Mouse (Mus musculus) hindbrain, embryonic 11.5 days (tissue): ENCODE results near the gene Zfp592. TPM values are rescaled to one million over a fixed set of nuclear protein-coding genes. Genes with fewer than 3 reads are reported as not detected.

ENCODE experiments used
- ATAC-seq: fragments of 200-750 bp; cut with Nextera tagmentation; 2 replicates; pipeline ENCODE4 v1.8.0; 2017; ENCODE audit warnings: mild to moderate bottlenecking, moderate TSS enrichment, moderate library complexity; ENCODE audit not compliant: low FRiP score
- DNase-seq: peaks from one replicate; pipeline ENCODE4 v3.0.0-alpha.2; 2015; ENCODE audit warnings: low spot score
- H3K27ac ChIP-seq: fragments of 300-500 bp; sonication (generic); 2 replicates; pipeline ENCODE4 v1.5.1; 2014; ENCODE audit warnings: mild to moderate bottlenecking, low read depth, low read length
- H3K27me3 ChIP-seq: fragments of 300-500 bp; sonication (generic); 2 replicates; pipeline ENCODE4 v1.6.1; 2014; ENCODE audit warnings: mild to moderate bottlenecking, low read length, moderate library complexity, mixed read lengths; ENCODE audit not compliant: control insufficient read depth, insufficient read depth
- H3K36me3 ChIP-seq: fragments of 300-500 bp; sonication (generic); 2 replicates; pipeline ENCODE4 v1.6.1; 2014; ENCODE audit warnings: mild to moderate bottlenecking, low read length, moderate library complexity, mixed read lengths; ENCODE audit not compliant: control insufficient read depth, insufficient read depth
- H3K4me1 ChIP-seq: fragments of 300-500 bp; sonication (generic); replicated peaks from 2 replicates; pipeline ENCODE4 v1.6.1; 2014; ENCODE audit warnings: low read length, mixed read lengths; ENCODE audit not compliant: control insufficient read depth, insufficient read depth
- H3K4me2 ChIP-seq: fragments of 300-500 bp; sonication (generic); replicated peaks from 2 replicates; pipeline ENCODE4 v1.6.1; 2014; ENCODE audit warnings: mild to moderate bottlenecking, low read depth, low read length
- H3K4me3 ChIP-seq: fragments of 300-500 bp; sonication (generic); 2 replicates; pipeline ENCODE4 v1.5.1; 2014; ENCODE audit warnings: low read depth, low read length
- H3K9ac ChIP-seq: fragments of 300-500 bp; sonication (generic); 2 replicates; pipeline ENCODE4 v1.6.1; 2014; ENCODE audit warnings: low read depth, low read length
- H3K9me3 ChIP-seq: fragments of 300-500 bp; sonication (generic); 2 replicates; pipeline ENCODE4 v1.6.1; 2016; ENCODE audit warnings: low read length; ENCODE audit not compliant: control insufficient read depth
- whole genome bisulfite sequencing: fragments of 180-500 bp; shearing (Covaris S2); extraction: QIAGEN DNeasy Blood & Tissue Kit; methylation state at CpG from one replicate; pipeline ENCODE4 v1.1.7; 2014; 5-methylcytosine and 5-hydroxymethylcytosine counted together
- polyA plus RNA-seq: library from polyadenylated mRNA; unstranded; fragments of >200 nt; fragmentation: Nextera tagmentation; extraction: Ambion mirVana; gene quantifications from 2 replicates; pipeline ENCODE4 v1.2.1, GENCODE M21; 2014

The Zfp592 gene
- polyA plus RNA-seq, 1 experiment from 2014 or later, result 12.2 TPM

DNA sequence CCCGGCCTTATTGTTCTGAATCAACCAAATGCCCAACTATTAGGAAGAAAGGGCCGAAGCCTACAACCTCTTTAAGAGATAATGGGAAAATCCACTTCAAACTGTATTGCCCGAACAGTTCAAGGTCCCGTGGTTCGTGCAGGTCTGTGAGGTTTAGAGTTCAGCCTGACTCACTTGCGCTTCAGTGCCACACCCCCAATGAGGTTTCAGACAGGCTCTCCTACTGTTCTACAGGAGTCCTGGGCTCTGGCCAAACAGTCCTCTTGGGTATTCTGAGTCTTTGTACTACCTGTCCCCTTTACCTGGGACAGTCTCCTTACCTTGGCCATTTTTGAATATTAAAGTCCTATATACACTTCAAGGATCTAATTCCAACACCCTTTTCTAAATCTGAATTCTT lies 3.2 kb upstream of the Zfp592 start:
- no peak overlapping the region for H3K27ac ChIP-seq
- H3K36me3 ChIP-seq, result no peaks in the 10 kb centered on the region
- WGBS, result 95% methylated on average over 6 of the region's 6 CpGs
- no peak overlapping the region for H3K4me3 ChIP-seq
- H3K9ac ChIP-seq, result no peak overlapping the region
- ATAC-seq (no peak), DNase-seq (no peak)
- H3K4me1 ChIP-seq, result peaks cover 2% of the 10 kb centered on the region
- H3K27me3 ChIP-seq, result no peaks in the 10 kb centered on the region
- no peaks in the 10 kb centered on the region for H3K9me3 ChIP-seq
- H3K4me2 ChIP-seq, result no peak overlapping the region

DNA sequence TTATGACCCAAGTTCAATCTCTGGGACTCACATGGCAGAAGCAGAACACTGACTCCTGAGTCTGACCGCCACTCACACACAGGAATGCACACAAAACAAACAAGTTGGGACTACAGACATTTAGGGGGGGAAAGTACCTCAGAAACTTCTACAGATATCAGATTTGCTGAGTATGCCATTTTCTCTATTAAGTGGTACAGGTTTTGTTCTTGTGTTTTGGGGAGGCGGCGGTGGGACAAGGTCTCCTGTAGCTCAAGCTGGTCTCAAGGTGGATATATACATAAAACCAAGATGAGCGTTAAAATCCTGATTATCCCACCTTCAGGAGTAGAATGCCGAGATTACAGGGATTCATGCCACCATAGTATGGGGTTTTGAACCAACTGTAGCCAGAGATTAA lies 1.9 kb upstream of the Zfp592 start:
- Histone ChIP-seq H3K9ac (no peak overlapping the region), H3K27ac (no peak overlapping the region), H3K4me3 (no peak overlapping the region), H3K27me3 (no peaks in the 10 kb centered on the region), H3K4me1 (peaks cover 2% of the 10 kb centered on the region), H3K36me3 (no peaks in the 10 kb centered on the region), H3K9me3 (no peaks in the 10 kb centered on the region), H3K4me2 (peak overlapping the region; percentile 91; the same call in 1 of the 2 replicates)
- WGBS, result 96% methylated on average over 5 of the region's 5 CpGs
- DNase-seq (no peak), ATAC-seq (no peak)

DNA sequence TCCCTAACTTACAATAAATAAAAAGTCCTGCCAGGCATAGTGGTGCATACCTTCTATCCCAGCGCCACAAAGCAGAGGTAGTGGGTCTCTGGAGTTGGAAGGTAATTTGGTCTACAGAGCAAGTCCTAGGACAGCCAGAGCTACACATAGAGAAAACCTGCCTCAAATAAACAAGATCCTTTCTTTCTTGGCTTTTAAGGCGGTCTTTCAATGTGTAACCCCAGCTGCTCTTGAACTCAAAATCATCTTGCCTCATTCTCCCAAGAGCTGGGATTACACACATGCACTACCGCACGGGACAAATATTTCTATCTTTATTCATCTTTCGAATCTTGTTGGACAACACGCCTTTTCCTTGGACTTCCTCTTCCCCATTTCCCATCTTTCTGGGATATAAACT lies 1.4 kb upstream of the Zfp592 start:
- Histone ChIP-seq H3K4me2 (peak overlapping the region; percentile 91), H3K27ac (no peak overlapping the region), H3K4me1 (peaks cover 2% of the 10 kb centered on the region), H3K4me3 (peak overlapping the region; percentile 83; the same call in 1 of the 2 replicates), H3K9me3 (no peaks in the 10 kb centered on the region), H3K36me3 (no peaks in the 10 kb centered on the region), H3K9ac (no peak overlapping the region), H3K27me3 (no peaks in the 10 kb centered on the region)
- WGBS, result 82% methylated on average over 6 of the region's 6 CpGs
- ATAC-seq, result no peak
- no peak for DNase-seq

DNA sequence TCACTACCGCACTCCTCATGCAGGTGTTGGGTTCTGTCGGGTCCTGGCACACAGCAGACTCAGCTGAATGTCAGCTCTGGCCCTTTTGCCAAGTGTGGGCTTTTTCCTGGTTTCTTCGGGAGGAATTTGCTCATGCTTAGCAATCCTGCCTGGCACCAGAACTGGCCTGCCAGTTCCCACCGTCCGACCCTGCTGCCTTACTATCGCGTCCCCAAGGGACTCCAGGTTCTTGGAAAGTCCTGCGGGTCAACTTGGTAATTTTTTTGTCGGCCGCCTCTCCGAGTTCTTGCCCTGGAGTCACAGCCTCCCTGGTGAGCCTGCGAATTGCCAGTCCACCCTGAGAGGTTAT lies 876 bp upstream of the Zfp592 start:
- Histone ChIP-seq H3K27ac (peak overlapping the region; percentile 96), H3K36me3 (no peaks in the 10 kb centered on the region), H3K9me3 (no peaks in the 10 kb centered on the region), H3K27me3 (no peaks in the 10 kb centered on the region), H3K9ac (peak overlapping the region; percentile 99), H3K4me2 (peak overlapping the region; percentile 91), H3K4me1 (peaks cover 2% of the 10 kb centered on the region), H3K4me3 (peak overlapping the region; percentile 83)
- 1% methylated on average over 12 of the region's 12 CpGs for WGBS
- ATAC-seq, result no peak
- no peak for DNase-seq

DNA sequence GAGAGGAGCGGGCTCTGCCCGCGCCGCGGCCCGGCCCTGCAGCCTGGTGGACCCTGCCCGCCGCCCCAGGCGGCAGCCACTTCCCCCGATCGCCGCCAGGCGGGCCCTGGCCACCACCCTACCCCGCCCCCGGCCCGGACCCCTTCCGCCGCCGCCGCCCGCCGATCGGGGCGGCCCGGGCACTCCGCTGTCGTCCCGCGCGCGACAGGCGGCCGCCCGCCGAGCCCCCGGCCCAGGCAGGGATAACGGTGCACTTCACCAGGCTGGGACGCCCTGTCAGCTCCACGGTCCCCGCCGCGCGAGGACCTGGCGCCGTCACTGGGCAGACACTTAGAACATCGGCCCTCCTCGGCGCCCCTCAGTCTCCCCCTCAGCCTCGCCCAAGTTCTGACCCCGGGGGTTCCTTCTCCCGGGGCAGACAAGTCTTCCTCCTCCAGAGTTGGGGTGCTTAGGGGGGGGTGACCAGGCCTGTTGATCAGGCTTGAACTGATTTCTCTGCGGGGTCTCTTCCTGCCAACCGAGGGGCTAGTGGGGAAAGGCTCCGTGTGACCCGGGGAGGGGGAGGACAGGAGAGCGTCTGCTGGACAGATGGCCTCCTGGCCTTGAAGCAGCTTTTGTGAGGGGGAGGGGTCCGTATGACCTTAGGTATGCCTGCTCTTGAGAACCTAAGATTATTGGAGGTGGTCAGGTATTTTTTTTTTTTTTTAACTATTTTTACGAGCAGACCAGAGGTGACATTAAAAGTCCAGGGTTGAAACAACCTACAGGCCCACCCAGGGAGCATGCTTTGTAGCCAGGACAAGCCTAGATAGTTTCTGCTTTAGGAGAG lies 567 bp downstream of the Zfp592 start:
- Histone ChIP-seq H3K36me3 (no peaks in the 10 kb centered on the region), H3K27ac (peak overlapping the region; percentile 96), H3K27me3 (no peaks in the 10 kb centered on the region), H3K9me3 (no peaks in the 10 kb centered on the region), H3K9ac (peak overlapping the region; percentile 99), H3K4me1 (peaks cover 2% of the 10 kb centered on the region), H3K4me3 (peak overlapping the region; percentile 83), H3K4me2 (peak overlapping the region; percentile 91)
- DNase-seq (peak; percentile 85), ATAC-seq (peak; percentile 91)
- WGBS, result 1% methylated on average over 40 of the region's 58 CpGs

DNA sequence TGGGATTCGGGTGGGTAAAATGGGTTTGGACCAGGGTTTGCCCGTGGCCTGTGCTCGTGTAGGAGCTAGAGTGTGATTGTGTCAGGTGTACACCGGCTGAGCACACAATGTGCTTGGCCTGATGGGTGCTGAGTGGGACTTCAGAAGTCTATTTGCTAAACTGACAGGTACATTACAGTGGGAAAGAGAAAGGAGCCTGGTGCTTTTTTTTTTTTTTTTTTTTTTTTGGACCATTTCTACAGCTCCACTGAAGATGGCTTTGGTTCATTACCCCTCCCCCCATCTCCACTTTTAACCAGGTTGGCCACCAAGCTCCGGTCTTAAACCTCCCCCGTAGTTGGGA lies 1.2 kb downstream of the Zfp592 start:
- Histone ChIP-seq H3K36me3 (no peaks in the 10 kb centered on the region), H3K4me2 (peak overlapping the region; percentile 91), H3K27me3 (no peaks in the 10 kb centered on the region), H3K4me3 (peak overlapping the region; percentile 83), H3K27ac (no peak overlapping the region), H3K9me3 (no peaks in the 10 kb centered on the region), H3K9ac (peak overlapping the region; percentile 99; the same call in 1 of the 2 replicates), H3K4me1 (peaks cover 2% of the 10 kb centered on the region)
- DNase-seq (no peak), ATAC-seq (no peak)
- WGBS, result 56% methylated on average over 6 of the region's 6 CpGs

DNA sequence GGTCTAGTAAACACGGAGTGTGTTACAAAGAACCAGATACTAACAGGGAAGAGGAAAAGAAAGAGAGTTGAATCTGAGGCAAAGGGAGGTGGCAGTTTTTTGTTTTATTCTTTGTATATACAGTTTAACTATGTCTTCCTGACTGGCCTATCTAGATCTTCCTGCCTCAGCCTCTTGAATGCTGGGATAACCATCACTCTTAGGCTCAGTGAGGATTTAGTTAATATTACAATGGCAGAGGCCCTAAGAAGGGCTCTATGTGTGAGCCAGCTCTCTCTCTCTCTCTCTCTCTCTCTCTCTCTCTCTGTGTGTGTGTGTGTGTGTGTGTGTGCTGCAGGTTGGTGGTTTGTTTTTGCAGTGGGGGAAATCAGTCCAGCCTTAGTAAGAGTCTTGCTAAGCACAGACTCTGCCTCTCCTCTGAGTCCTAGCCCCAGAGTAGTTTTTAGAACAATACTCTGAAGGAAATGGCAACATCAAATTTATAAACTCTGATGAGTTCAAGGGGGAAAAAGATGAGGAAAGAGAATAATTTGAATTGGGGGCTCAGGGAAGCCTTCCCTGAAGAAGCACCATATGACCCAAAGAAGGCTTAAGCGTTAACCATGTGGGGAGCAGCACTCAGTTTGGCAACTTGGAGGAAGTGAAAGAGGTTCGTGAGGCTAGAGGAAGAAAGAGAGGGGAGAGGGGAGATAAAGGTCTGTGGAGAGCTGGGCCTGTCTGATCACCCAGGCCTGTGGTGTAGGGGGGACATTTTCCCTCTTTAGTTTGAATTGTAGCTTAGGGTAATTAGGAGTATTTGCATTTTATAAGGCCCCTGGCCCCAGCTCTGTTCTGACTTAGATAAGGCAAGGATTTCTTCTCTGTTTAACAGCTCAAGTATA lies 2.0 kb downstream of the Zfp592 start:
- H3K36me3 ChIP-seq, result no peaks in the 10 kb centered on the region
- DNase-seq (no peak), ATAC-seq (no peak)
- H3K9ac ChIP-seq, result no peak overlapping the region
- H3K27me3 ChIP-seq, result no peaks in the 10 kb centered on the region
- no peak overlapping the region for H3K4me3 ChIP-seq
- H3K9me3 ChIP-seq, result no peaks in the 10 kb centered on the region
- H3K4me2 ChIP-seq, result no peak overlapping the region
- H3K4me1 ChIP-seq, result peaks cover 2% of the 10 kb centered on the region
- no peak overlapping the region for H3K27ac ChIP-seq
- 74% methylated on average over 3 of the region's 3 CpGs for WGBS

DNA sequence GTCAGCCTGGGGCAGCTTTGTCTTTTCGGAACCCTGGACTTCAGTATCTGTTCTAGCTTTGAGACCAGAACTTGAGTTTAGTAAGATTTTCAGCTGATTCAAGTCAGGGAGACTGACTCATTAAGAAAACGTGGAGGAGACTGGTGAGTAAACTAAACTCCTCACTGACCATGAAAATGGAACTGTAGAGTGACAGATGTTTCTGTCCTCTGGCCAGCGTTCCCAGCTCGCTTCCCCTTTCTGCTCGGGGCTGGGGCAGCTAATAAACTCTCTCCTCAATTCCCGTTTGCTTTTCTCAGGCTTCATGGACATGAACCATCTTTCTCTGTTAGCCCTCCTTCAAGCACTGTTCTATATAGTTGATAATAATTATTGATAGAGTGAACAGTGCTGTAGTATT lies 4.3 kb downstream of the Zfp592 start:
- H3K36me3 ChIP-seq, result no peaks in the 10 kb centered on the region
- H3K4me2 ChIP-seq, result no peak overlapping the region
- no peak for ATAC-seq
- no peaks in the 10 kb centered on the region for H3K27me3 ChIP-seq
- no peak overlapping the region for H3K4me3 ChIP-seq
- DNase-seq, result no peak
- no peaks in the 10 kb centered on the region for H3K9me3 ChIP-seq
- 77% methylated on average over 6 of the region's 6 CpGs for WGBS
- no peaks in the 10 kb centered on the region for H3K4me1 ChIP-seq
- no peak overlapping the region for H3K27ac ChIP-seq
- H3K9ac ChIP-seq, result no peak overlapping the region
